Mouse (Mus musculus): ENCODE results near the gene Slc35f6.
"Not testable (repeated sequence)": the region's sequence is repeated elsewhere in the genome, so short reads cannot be mapped to it uniquely, and the experiment has no call there.

Gene Slc35f6

DNA sequence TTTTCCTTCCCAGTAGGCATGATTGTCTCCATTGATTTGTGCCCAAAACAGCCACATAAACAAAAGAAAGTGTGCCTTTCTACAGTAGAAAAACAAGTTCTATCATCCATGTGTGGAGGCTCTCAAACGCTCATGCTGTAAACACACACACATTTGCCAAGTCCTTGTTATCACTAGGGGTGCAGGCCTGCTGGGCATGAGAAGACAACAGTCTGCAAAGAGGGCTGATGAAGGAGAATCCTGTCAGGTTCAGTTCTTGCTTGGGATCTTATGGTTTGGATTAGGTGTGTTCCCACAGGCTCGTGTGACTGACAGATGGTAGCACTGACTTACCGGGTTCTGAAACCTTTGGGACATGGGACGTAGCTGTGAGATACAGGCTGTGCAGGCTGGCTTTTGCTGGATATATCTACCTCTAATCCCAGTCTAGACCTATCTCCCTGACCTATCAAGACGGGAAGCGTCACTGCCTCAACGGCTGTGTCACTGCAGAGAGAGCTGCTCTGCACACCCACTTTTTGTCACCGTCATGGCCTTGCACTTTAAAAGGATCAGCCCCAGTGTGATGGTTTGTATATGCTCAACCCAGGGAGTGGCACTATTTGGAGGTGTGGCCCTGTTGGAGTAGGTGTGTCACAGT, 52.7 kb downstream of the Slc35f6 start:
- no peak for DNase-seq (ENCODE audit: low spot score in 2 of 2)

DNA sequence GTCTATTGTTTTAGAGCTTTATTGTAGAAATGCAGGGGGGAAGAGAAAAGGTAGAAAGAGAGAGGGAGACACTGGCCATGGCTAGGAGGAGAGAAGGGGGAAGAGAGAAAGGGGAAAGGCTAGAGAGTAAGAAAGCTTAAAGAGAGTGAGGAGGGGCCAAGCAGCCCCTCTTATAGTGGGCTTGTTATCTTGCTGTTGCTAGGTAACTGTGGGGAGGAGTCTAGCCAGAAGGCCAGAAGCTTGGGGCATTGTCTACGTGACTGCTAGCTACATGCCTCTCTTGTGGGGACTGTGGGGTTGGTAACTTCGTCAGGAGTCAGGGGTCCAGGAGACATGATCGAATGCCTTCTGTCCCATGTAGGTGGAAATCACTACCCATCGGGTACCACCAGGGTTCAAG, 53.6 kb downstream of the Slc35f6 start:
- not testable (repeated sequence) for DNase-seq (ENCODE audit: low spot score in 2 of 2)

DNA sequence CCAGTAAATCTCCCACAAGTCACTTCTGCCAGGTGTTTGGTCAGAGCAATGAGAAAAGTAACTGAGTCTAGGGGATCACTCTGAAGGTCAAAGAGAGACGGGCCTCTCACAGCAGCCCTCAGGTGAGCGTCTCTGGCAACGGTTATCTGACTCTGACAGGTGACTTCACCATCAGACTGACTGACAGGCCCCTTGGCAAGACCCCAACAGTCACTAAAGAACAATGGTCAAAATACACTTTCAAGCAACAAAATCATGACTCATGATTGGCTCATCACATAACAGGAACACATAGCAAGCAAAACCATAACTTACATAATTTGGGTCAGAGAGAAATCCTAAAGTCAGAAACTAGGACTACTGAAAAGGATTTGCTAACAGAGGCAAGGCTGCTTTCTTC, 54.1 kb downstream of the Slc35f6 start:
- no peak for DNase-seq (ENCODE audit: low spot score in 2 of 2)
